Mouse (Mus musculus) heart, embryonic 10.5 days (tissue): ENCODE data around the gene Rnf167. TPM values are rescaled to one million over a fixed set of nuclear protein-coding genes. Genes with fewer than 3 reads are reported as not detected.

ENCODE experiments used
- DNase-seq: peaks from one replicate; pipeline ENCODE4 v3.0.0-alpha.2; 2017; ENCODE audit warnings: low spot score
- H3K27ac ChIP-seq: fragments of 300-500 bp; sonication (generic); 2 replicates; pipeline ENCODE4 v1.5.1; 2016; ENCODE audit warnings: mild to moderate bottlenecking
- H3K27me3 ChIP-seq: fragments of 300-500 bp; sonication (generic); 2 replicates; pipeline ENCODE4 v1.6.1; 2016; ENCODE audit warnings: mild to moderate bottlenecking; ENCODE audit not compliant: poor library complexity, insufficient read depth, severe bottlenecking
- H3K36me3 ChIP-seq: fragments of 300-500 bp; sonication (generic); 2 replicates; pipeline ENCODE4 v1.6.1; 2016; ENCODE audit warnings: mild to moderate bottlenecking, moderate library complexity
- H3K4me1 ChIP-seq: fragments of 300-500 bp; sonication (generic); 2 replicates; pipeline ENCODE4 v1.6.1; 2016; ENCODE audit warnings: mild to moderate bottlenecking
- H3K4me3 ChIP-seq: fragments of 300-500 bp; sonication (generic); 2 replicates; pipeline ENCODE4 v1.5.1; 2016; ENCODE audit warnings: mild to moderate bottlenecking, moderate library complexity
- H3K9me3 ChIP-seq: fragments of 300-500 bp; sonication (generic); 2 replicates; pipeline ENCODE4 v1.6.1; 2016; ENCODE audit warnings: mild to moderate bottlenecking, moderate library complexity
- WGBS: fragments of 180-500 bp; shearing (Covaris S2); methylation state at CpG from one replicate; pipeline ENCODE4 v1.1.7; 2016; 5-methylcytosine and 5-hydroxymethylcytosine counted together
- polyA plus RNA-seq: library from polyadenylated mRNA; unstranded; fragments of >200 nt; fragmentation: Nextera tagmentation; extraction: Ambion mirVana; gene quantifications from 2 replicates; pipeline ENCODE4 v1.2.1, GENCODE M21; 2016

Gene Rnf167
- polyA plus RNA-seq, 1 experiment from 2014 or later: 74.4 TPM

DNA sequence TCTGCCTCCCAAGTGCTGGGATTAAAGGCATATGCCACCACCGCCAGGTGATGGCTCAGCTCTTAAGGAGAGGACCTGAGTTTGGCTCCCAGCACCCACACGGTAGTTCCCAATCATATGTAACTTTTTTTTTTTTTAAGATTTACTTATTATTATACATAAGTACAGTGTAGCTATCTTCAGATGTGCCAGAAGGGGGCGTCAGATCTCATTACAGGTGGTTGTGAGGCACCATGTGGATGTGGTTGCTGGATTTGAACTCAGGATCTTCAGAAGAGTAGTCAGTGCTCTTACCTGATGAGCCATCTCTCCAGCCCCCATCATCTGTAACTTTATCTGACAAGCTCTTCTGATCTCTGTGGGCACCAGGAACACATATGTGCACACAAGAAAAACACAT is 50.3 kb downstream of the Rnf167 start:
- H3K36me3 ChIP-seq: peaks cover 1% of the 10 kb centered on the region; the same call in 1 of the 2 replicates

DNA sequence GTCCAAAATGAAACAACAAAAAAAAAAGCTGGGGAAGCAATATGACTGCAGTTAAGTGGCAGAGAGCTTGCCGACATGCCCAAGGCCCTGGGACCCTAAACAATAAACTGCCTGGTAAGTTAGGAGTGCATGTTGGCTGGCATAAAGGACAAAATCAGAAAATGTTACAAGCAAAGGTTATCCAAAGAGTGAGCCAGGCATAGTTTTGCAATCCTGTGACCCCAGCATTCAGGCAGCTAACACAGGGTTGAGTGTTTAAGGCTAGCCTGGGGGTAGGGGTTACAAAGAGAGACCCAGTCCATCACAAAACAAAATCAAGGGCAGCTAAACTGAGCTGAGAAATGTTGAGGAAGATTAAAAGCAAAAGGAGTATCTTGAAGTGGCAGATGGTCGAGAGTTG is 52.0 kb downstream of the Rnf167 start:
- DNase-seq: no peak
- WGBS: 55% methylated on average over 2 of the region's 2 CpGs

More for the DNA sequence above, 50.3 kb downstream of the Rnf167 start:
- H3K4me1 ChIP-seq: peaks cover 23% of the 10 kb centered on the region
- H3K4me3 ChIP-seq: no peak overlapping the region
- no peaks in the 10 kb centered on the region for H3K27me3 ChIP-seq
- WGBS: 74% methylated on average over 3 of the region's 3 CpGs
- DNase-seq: no peak
- no peak overlapping the region for H3K27ac ChIP-seq
- H3K9me3 ChIP-seq: no peaks in the 10 kb centered on the region

DNA sequence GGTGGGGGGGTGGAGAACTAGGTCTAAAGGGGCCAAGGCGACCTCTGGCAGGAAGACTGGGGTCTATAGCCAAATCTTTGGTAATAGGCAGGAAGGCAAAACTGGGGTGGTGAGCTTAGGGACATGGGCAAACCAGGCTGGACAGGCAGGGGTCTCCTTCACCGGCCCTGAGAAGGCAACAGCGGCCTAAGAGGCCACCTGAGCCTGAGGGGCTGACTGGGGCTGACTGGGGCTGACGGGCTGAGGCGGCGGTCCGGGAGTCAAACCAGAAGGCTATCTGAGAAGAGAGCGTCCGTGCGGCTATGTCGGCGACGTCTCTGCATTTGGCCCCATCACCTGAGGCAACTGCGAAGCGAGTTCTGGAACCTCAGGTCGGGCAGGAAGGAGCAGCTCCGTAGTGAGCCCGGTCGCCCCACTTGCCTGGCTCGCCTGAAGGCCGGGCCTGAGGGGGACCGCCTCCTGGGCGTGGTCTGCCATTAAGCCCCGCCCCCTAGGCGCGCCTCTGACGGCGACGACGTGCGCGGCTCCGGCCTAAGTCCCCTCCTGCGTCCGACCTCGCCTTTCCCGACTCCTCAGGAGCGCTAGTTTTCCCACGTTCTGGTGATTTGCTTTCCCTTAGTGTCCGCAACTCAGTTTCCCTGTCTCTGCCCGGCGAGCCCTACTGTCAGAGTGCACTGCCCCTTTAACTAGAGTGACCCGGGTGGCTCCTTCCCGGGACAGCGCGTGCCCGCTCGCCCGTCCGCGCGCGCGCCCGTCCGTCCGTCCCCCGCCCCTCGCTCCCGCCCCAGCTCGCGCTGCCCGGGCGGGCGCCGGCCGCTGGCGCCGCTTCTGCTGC is 52.9 kb downstream of the Rnf167 start, which contains the start of the genes Inca1 and Kif1c:
Gene Inca1, minus strand, starts transcription at position 434 of the 835 bp plus-strand sequence.
Gene Kif1c, plus strand, starts transcription at position 827 of the 835 bp plus-strand sequence.
- H3K27ac ChIP-seq: peak within 1 kb of the TSS; percentile 99
- peak; percentile 94 for DNase-seq
- H3K4me1 ChIP-seq: peaks cover 37% of the 10 kb centered on the region
- H3K27me3 ChIP-seq: no peaks in the 10 kb centered on the region
- H3K36me3 ChIP-seq: peaks cover 26% of the 10 kb centered on the region
- H3K9me3 ChIP-seq: no peaks in the 10 kb centered on the region
- WGBS: 1% methylated on average over 68 of the region's 69 CpGs
- H3K4me3 ChIP-seq: peak within 1 kb of the TSS; percentile 79

More for the DNA sequence above, 52.0 kb downstream of the Rnf167 start:
- Histone ChIP-seq H3K36me3 (peaks cover 17% of the 10 kb centered on the region), H3K4me3 (peak overlapping the region; percentile 79; the same call in 1 of the 2 replicates), H3K27ac (no peak overlapping the region), H3K27me3 (no peaks in the 10 kb centered on the region), H3K9me3 (no peaks in the 10 kb centered on the region), H3K4me1 (peaks cover 37% of the 10 kb centered on the region)

DNA sequence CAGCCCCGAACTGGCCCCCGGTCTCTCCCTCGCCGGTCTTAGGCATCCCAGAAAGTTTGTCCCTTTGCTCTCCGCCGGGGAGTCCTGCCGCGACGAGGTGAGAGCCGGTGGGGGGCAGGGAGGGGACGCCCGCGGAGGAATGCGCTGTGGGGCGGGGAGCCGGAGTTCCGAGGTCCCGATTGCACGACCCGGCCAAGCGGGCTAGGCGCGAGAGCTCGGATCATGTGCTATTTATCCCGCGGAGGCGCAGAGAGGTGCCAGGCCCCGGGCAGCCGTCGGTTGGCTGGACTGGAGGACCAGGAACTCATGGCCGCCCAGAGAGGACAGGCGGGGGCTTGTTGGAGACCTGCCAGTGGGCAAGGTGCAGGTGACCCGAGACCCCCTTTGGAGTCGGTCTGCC is 53.6 kb downstream of the Rnf167 start:
- H3K4me1 ChIP-seq: peaks cover 37% of the 10 kb centered on the region
- H3K36me3 ChIP-seq: peaks cover 33% of the 10 kb centered on the region
- H3K9me3 ChIP-seq: no peaks in the 10 kb centered on the region
- peak overlapping the region; percentile 79 for H3K4me3 ChIP-seq
- WGBS: under 1% methylated on average over 34 of the region's 34 CpGs
- no peaks in the 10 kb centered on the region for H3K27me3 ChIP-seq
- peak; percentile 84 for DNase-seq
- H3K27ac ChIP-seq: peak overlapping the region; percentile 99

Other genes with a start within 250 kb of the Rnf167 start
- 37.9 and 42.9 TPM in 2 replicates for gene Pelp1, start 237.2 kb upstream of the Rnf167 start, polyA plus RNA-seq
- gene Arrb2, start 214.6 kb upstream of the Rnf167 start, polyA plus RNA-seq: 11.5 and 19.3 TPM in 2 replicates
- gene Med11, start 195.3 kb upstream of the Rnf167 start, polyA plus RNA-seq: 31.0 and 37.5 TPM in 2 replicates
- 0.73 and 1.2 TPM in 2 replicates for gene Zmynd15, start 187.8 kb upstream of the Rnf167 start, polyA plus RNA-seq
- gene Cxcl16, start 187.3 kb upstream of the Rnf167 start, polyA plus RNA-seq: 3.7 and 6.0 TPM in 2 replicates
- 6.2 and 7.4 TPM in 2 replicates for gene Tm4sf5, start 142.0 kb upstream of the Rnf167 start, polyA plus RNA-seq
- gene Vmo1, start 132.6 kb upstream of the Rnf167 start, polyA plus RNA-seq: not detected in 2 replicates
- gene Gltpd2, start 128.0 kb upstream of the Rnf167 start, polyA plus RNA-seq: 0.25 and 4.3 TPM in 2 replicates
- 825 and 969 TPM in 2 replicates for gene Psmb6, start 121.9 kb upstream of the Rnf167 start, polyA plus RNA-seq
- gene Gm40193, start 114.3 kb upstream of the Rnf167 start, polyA plus RNA-seq: not detected in 2 replicates
- gene Pld2, start 107.2 kb upstream of the Rnf167 start, polyA plus RNA-seq: 9.4 TPM in 2 replicates
- gene Mink1, start 84.4 kb upstream of the Rnf167 start, polyA plus RNA-seq: 12.6 and 14.9 TPM in 2 replicates
- gene 4930544D05Rik, start 31.4 kb upstream of the Rnf167 start, polyA plus RNA-seq: not detected in 2 replicates
- gene Chrne, start 28.0 kb upstream of the Rnf167 start, polyA plus RNA-seq: not detected in 2 replicates
- 1.6 and 1.9 TPM in 2 replicates for gene Gp1ba, start 8.1 kb upstream of the Rnf167 start, polyA plus RNA-seq
- 207 and 246 TPM in 2 replicates for gene Slc25a11, start 244 bp downstream of the Rnf167 start, polyA plus RNA-seq
- gene Pfn1, start 7.4 kb downstream of the Rnf167 start, polyA plus RNA-seq: 2,022 and 2,208 TPM in 2 replicates
- 188 and 256 TPM in 2 replicates for gene Eno3, start 10.0 kb downstream of the Rnf167 start, polyA plus RNA-seq
- gene Spag7, start 22.2 kb downstream of the Rnf167 start, polyA plus RNA-seq: 204 and 209 TPM in 2 replicates
- gene Camta2, start 40.9 kb downstream of the Rnf167 start, polyA plus RNA-seq: 12.0 and 12.5 TPM in 2 replicates
- 1.6 and 2.4 TPM in 2 replicates for gene Inca1, start 52.9 kb downstream of the Rnf167 start, polyA plus RNA-seq
- gene Kif1c, start 53.3 kb downstream of the Rnf167 start, polyA plus RNA-seq: 2.1 and 2.6 TPM in 2 replicates
- gene Zfp3, start 117.0 kb downstream of the Rnf167 start, polyA plus RNA-seq: 7.6 and 8.9 TPM in 2 replicates
- gene Scimp, start 165.4 kb downstream of the Rnf167 start, polyA plus RNA-seq: not detected in 2 replicates
- gene Rabep1, start 197.5 kb downstream of the Rnf167 start, polyA plus RNA-seq: 29.4 and 29.7 TPM in 2 replicates